Mouse (Mus musculus): ENCODE measurements around the gene Cpn2.

Gene Cpn2

GRCm38 (mm10) chr16:30280676-30281297 is 13.5 kb upstream of the Cpn2 start:
- no peak for DNase-seq (ENCODE audit: low read depth, low spot score)

- DNase-seq (ENCODE audit: low read depth, low spot score) = no peak
Measured at GRCm38 (mm10) chr16:30278406-30278805, 11.1 kb upstream of the Cpn2 start.

- no peak for DNase-seq (ENCODE audit: low read depth, low spot score)
Measured at GRCm38 (mm10) chr16:30275558-30276340, 8.4 kb upstream of the Cpn2 start.

GRCm38 (mm10) chr16:30273065-30273464 is 5.8 kb upstream of the Cpn2 start:
- DNase-seq (ENCODE audit: low read depth, low spot score) = no peak

- DNase-seq (ENCODE audit: low read depth, low spot score) = no peak
Measured at GRCm38 (mm10) chr16:30271941-30272595, 4.8 kb upstream of the Cpn2 start.

- DNase-seq (ENCODE audit: low read depth, low spot score) = no peak
Measured at GRCm38 (mm10) chr16:30271223-30271761, 4.0 kb upstream of the Cpn2 start.

- DNase-seq (ENCODE audit: low read depth, low spot score) = no peak
Measured at GRCm38 (mm10) chr16:30266561-30266960, 738 bp downstream of the Cpn2 start.

- no peak for DNase-seq (ENCODE audit: low read depth, low spot score)
Measured at GRCm38 (mm10) chr16:30265611-30266010, 1.7 kb downstream of the Cpn2 start.

GRCm38 (mm10) chr16:30263156-30263555 is 4.1 kb downstream of the Cpn2 start:
- no peak for DNase-seq (ENCODE audit: low read depth, low spot score)

- DNase-seq (ENCODE audit: low read depth, low spot score) = no peak
Measured at GRCm38 (mm10) chr16:30262664-30263063, 4.6 kb downstream of the Cpn2 start.

GRCm38 (mm10) chr16:30262157-30262556 is 5.1 kb downstream of the Cpn2 start:
- no peak for DNase-seq (ENCODE audit: low read depth, low spot score)

- no peak for DNase-seq (ENCODE audit: low read depth, low spot score)
Measured at GRCm38 (mm10) chr16:30261341-30261740, 6.0 kb downstream of the Cpn2 start.

- DNase-seq (ENCODE audit: low read depth, low spot score) = no peak
Measured at GRCm38 (mm10) chr16:30260012-30260635, 7.2 kb downstream of the Cpn2 start.

GRCm38 (mm10) chr16:30259444-30259843 is 7.9 kb downstream of the Cpn2 start:
- no peak for DNase-seq (ENCODE audit: low read depth, low spot score)

GRCm38 (mm10) chr16:30258441-30258840 is 8.9 kb downstream of the Cpn2 start:
- DNase-seq (ENCODE audit: low read depth, low spot score) = no peak

- DNase-seq (ENCODE audit: low read depth, low spot score) = no peak
Measured at GRCm38 (mm10) chr16:30257718-30258117, 9.6 kb downstream of the Cpn2 start.

GRCm38 (mm10) chr16:30255061-30255460 is 12.2 kb downstream of the Cpn2 start:
- no peak for DNase-seq (ENCODE audit: low read depth, low spot score)

- DNase-seq (ENCODE audit: low read depth, low spot score) = no peak
Measured at GRCm38 (mm10) chr16:30253900-30254299, 13.4 kb downstream of the Cpn2 start.

- no peak for DNase-seq (ENCODE audit: low read depth, low spot score)
Measured at GRCm38 (mm10) chr16:30253374-30253773, 13.9 kb downstream of the Cpn2 start.

GRCm38 (mm10) chr16:30252003-30252418 is 15.3 kb downstream of the Cpn2 start:
- DNase-seq (ENCODE audit: low read depth, low spot score) = no peak

GRCm38 (mm10) chr16:30244037-30244700 is 23.1 kb downstream of the Cpn2 start:
- DNase-seq (ENCODE audit: low read depth, low spot score) = no peak
